Mouse (Mus musculus) MEL (cell line): ENCODE results near the gene Gfpt2. TPM values are rescaled to one million over a fixed set of nuclear protein-coding genes. Genes with fewer than 3 reads are reported as not detected.
A peak's percentile ranks its signal among the peaks of the same experiment; 100 is the strongest.

ENCODE experiments used
- DNase-seq: peaks from one replicate; pipeline ENCODE4 v3.0.0; 2011; ENCODE audit warnings: low read depth, low spot score
- H3K27ac ChIP-seq: 2 replicates; pipeline ENCODE4 v1.5.1; 2012; ENCODE audit warnings: low read depth, mild to moderate bottlenecking, control low read depth, low read length, moderate library complexity; ENCODE audit not compliant: control insufficient read depth
- H3K27me3 ChIP-seq, 2 experiments: fragments of 150-350 bp in 1 of 2; sonication (generic) in 1 of 2; 2 replicates each; pipeline ENCODE4 v1.6.1; 2012; ENCODE audit warnings: low read length in 2 of 2, mild to moderate bottlenecking in 2 of 2, improper control_type of control experiment in 1 of 2, moderate library complexity in 1 of 2; ENCODE audit not compliant: insufficient read depth in 2 of 2, control insufficient read depth in 1 of 2
- H3K36me3 ChIP-seq, 2 experiments: 2 replicates each; pipeline ENCODE4 v1.6.1; 2012 to 2014; ENCODE audit warnings: low read length in 2 of 2, improper control_type of control experiment in 1 of 2, inconsistent platforms in 1 of 2, mild to moderate bottlenecking in 1 of 2; ENCODE audit not compliant: insufficient read depth in 2 of 2, control insufficient read depth in 1 of 2
- H3K4me1 ChIP-seq, 2 experiments: fragments of 150-350 bp in 1 of 2; sonication (generic) in 1 of 2; 2 replicates each; pipeline ENCODE4 v1.6.1; 2012; ENCODE audit warnings: low read length in 2 of 2, improper control_type of control experiment in 1 of 2, mild to moderate bottlenecking in 1 of 2; ENCODE audit not compliant: insufficient read depth in 2 of 2, control insufficient read depth in 1 of 2
- H3K4me3 ChIP-seq, 2 experiments: fragments of 150-350 bp in 1 of 2; sonication (generic) in 1 of 2; 2 replicates each; pipeline ENCODE4 v1.5.1; 2012; ENCODE audit warnings: low read depth in 2 of 2, low read length in 2 of 2, mild to moderate bottlenecking in 2 of 2, moderate library complexity in 2 of 2, control low read depth in 1 of 2, improper control_type of control experiment in 1 of 2; ENCODE audit not compliant: control insufficient read depth in 1 of 2, insufficient read depth in 1 of 2
- H3K79me2 ChIP-seq: 2 replicates; pipeline ENCODE4 v1.6.1; 2012; ENCODE audit warnings: mild to moderate bottlenecking, low read length, moderate library complexity; ENCODE audit not compliant: control insufficient read depth, poor library complexity, insufficient read depth
- H3K9ac ChIP-seq: 2 replicates; pipeline ENCODE4 v1.6.1; 2012; ENCODE audit warnings: low read depth, mild to moderate bottlenecking, control low read depth, low read length, moderate library complexity; ENCODE audit not compliant: control insufficient read depth, poor library complexity, severe bottlenecking
- H3K9me3 ChIP-seq: fragments of 150-350 bp; sonication (generic); replicated peaks from 2 replicates; pipeline ENCODE4 v1.6.1; 2012; ENCODE audit warnings: mild to moderate bottlenecking, low read length, improper control_type of control experiment, moderate library complexity; ENCODE audit not compliant: insufficient read depth
- CHD1 ChIP-seq: IDR thresholded peaks from 2 replicates; pipeline ENCODE4 v1.6.1; 2012; ENCODE audit warnings: low read depth, mild to moderate bottlenecking, inconsistent platforms, low read length, improper control_type of control experiment
- CHD2 ChIP-seq: IDR thresholded peaks from 2 replicates; pipeline ENCODE4 v1.6.1; 2011; ENCODE audit warnings: low read length, improper control_type of control experiment
- CTCF ChIP-seq, 3 experiments: IDR thresholded peaks in 2 of 3; conservative IDR thresholded peaks in 1 of 3; 2 replicates each; pipeline ENCODE4 v1.5.1; 2011 to 2012; ENCODE audit warnings: low read length in 3 of 3, low read depth in 2 of 3, mild to moderate bottlenecking in 2 of 3, improper control_type of control experiment in 1 of 3, inconsistent platforms in 1 of 3, mixed read lengths in 1 of 3, moderate library complexity in 1 of 3; ENCODE audit not compliant: control insufficient read depth in 1 of 3, insufficient read depth in 1 of 3, poor library complexity in 1 of 3, severe bottlenecking in 1 of 3
- E2F4 ChIP-seq: IDR thresholded peaks from 2 replicates; pipeline ENCODE4 v1.6.1; 2011; ENCODE audit warnings: low read depth, low read length, improper control_type of control experiment, borderline replicate concordance
- ELF1 ChIP-seq: IDR thresholded peaks from 2 replicates; pipeline ENCODE4 v1.6.1; 2014; ENCODE audit warnings: low read depth, mild to moderate bottlenecking, inconsistent platforms, low read length, improper control_type of control experiment, moderate library complexity
- HCFC1 ChIP-seq: IDR thresholded peaks from 2 replicates; pipeline ENCODE4 v1.6.1; 2012; ENCODE audit warnings: low read depth, mild to moderate bottlenecking, inconsistent platforms, low read length, improper control_type of control experiment, moderate library complexity
- KAT2A ChIP-seq: conservative IDR thresholded peaks from 2 replicates; pipeline ENCODE4 v1.6.1; 2012; ENCODE audit warnings: low read depth, low read length, improper control_type of control experiment, inconsistent platforms
- MAFK ChIP-seq: IDR thresholded peaks from 2 replicates; pipeline ENCODE4 v1.6.1; 2011; ENCODE audit warnings: low read depth, mild to moderate bottlenecking, low read length, improper control_type of control experiment, borderline replicate concordance
- MAZ ChIP-seq: IDR thresholded peaks from 2 replicates; pipeline ENCODE4 v1.6.1; 2012; ENCODE audit warnings: low read depth, mild to moderate bottlenecking, inconsistent platforms, low read length, improper control_type of control experiment
- MEF2A ChIP-seq: IDR thresholded peaks from 2 replicates; pipeline ENCODE4 v1.6.1; 2014; ENCODE audit warnings: low read depth, mild to moderate bottlenecking, inconsistent platforms, low read length, improper control_type of control experiment; ENCODE audit not compliant: poor library complexity, insufficient replicate concordance, severe bottlenecking; ENCODE audit errors: extremely low read depth
- MYB ChIP-seq: IDR thresholded peaks from 2 replicates; pipeline ENCODE4 v1.6.1; 2011; ENCODE audit warnings: mild to moderate bottlenecking, low read depth, low read length, improper control_type of control experiment
- MYC ChIP-seq: IDR thresholded peaks from 2 replicates; pipeline ENCODE4 v1.6.1; 2011; ENCODE audit warnings: low read depth, mild to moderate bottlenecking, low read length, improper control_type of control experiment, moderate library complexity
- NELFE ChIP-seq: IDR thresholded peaks from 2 replicates; pipeline ENCODE4 v1.6.1; 2011; ENCODE audit warnings: low read depth, low read length, improper control_type of control experiment
- POLR2AphosphoS5 ChIP-seq: IDR thresholded peaks from 2 replicates; pipeline ENCODE4 v1.6.1; 2012; ENCODE audit warnings: low read depth, borderline replicate concordance, mild to moderate bottlenecking, inconsistent platforms, low read length, moderate library complexity, mixed read lengths
- RAD21 ChIP-seq: IDR thresholded peaks from 2 replicates; pipeline ENCODE4 v1.6.1; 2011; ENCODE audit warnings: mild to moderate bottlenecking, low read depth, low read length, improper control_type of control experiment
- SIN3A ChIP-seq: IDR thresholded peaks from 2 replicates; pipeline ENCODE4 v1.6.1; 2012; ENCODE audit warnings: low read length, improper control_type of control experiment, inconsistent platforms
- TBP ChIP-seq: IDR thresholded peaks from 2 replicates; pipeline ENCODE4 v1.8.0; 2011; ENCODE audit warnings: low read depth, low read length, improper control_type of control experiment
- TCF12 ChIP-seq: IDR thresholded peaks from 2 replicates; pipeline ENCODE4 v1.6.1; 2014; ENCODE audit warnings: low read depth, mild to moderate bottlenecking, inconsistent platforms, low read length, improper control_type of control experiment, moderate library complexity
- UBTF ChIP-seq: IDR thresholded peaks from 2 replicates; pipeline ENCODE4 v1.6.1; 2012; ENCODE audit warnings: low read depth, mild to moderate bottlenecking, inconsistent platforms, low read length, improper control_type of control experiment, moderate library complexity, borderline replicate concordance; ENCODE audit not compliant: insufficient read depth
- ZMIZ1 ChIP-seq: IDR thresholded peaks from 2 replicates; pipeline ENCODE4 v1.6.1; 2012; ENCODE audit warnings: low read depth, mild to moderate bottlenecking, inconsistent platforms, low read length, improper control_type of control experiment, moderate library complexity
- polyA plus RNA-seq, 2 experiments: library from polyadenylated mRNA; stranded (reverse) in 1 of 2; unstranded in 1 of 2; fragments of >175 nt in 1 of 2; fragments of >200 nt in 1 of 2; gene quantifications; 2 replicates each; pipeline versions ENCODE4 v1.2.1 to v1.2.4; 2012; ENCODE audit warnings: low replicate concordance in 2 of 2, low read depth in 1 of 2; ENCODE audit not compliant: insufficient read length in 2 of 2, insufficient read depth in 1 of 2, missing spikeins in 1 of 2
- total RNA-seq: library from RNA; depleted of rRNA; stranded (reverse); fragments of 300-350 nt; gene quantifications from 2 replicates; pipeline ENCODE4 v1.2.3, GENCODE M21; 2012

Gene Gfpt2
- total and polyA plus RNA-seq, 3 experiments = 4.0 to 8.0 TPM; not detected in 1

DNA sequence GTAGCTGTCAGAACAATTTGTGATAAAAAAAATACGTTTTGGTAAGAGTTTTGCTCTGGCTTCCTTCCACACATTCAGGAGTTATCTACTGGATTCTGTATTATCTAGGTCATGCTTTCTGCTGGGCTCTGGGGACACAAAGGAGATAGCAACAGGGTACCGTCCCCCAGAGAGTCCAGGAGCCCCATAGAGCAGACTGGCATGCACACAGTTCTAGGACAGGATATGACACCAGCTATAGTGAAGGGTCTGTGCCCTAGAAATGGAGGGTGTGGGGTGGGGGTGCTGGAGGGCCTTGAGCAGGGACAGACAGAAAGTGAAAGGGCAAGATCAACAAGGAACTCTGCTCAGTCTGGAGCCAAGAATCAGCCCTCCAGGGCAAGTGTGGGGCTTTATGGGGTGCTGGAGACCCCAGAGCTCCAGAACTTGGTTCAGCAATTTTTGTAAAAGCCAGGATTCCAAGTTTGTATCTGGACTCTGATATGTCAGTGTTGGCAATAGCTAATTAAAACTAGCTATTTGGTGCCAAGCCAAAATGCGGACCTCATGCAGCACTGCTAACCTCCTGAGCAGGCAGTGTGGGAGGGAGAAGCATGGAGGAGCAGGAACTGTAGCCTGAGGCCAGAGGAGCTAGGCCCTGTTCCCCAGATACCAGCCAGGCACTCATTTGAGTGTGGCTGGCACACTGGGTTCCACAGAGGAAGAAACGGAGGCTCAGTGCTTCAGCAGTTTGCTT, 54.3 kb downstream of the Gfpt2 start (continued):
- peak; percentile 97 for TF ChIP-seq SIN3A
- no peak for TF ChIP-seq MYC
- no peak for TF ChIP-seq CTCF (IDR thresholded peaks at IDR 0.05 in 2 of 3, conservative IDR thresholded peaks at IDR 0.05 in 1 of 3; ENCODE audit: control insufficient read depth in 1 of 3, insufficient read depth in 1 of 3, low read depth in 2 of 3, low read length in 3 of 3, poor library complexity in 1 of 3, severe bottlenecking in 1 of 3)
- peak; percentile 18; the same call in 1 of the 2 replicates for TF ChIP-seq NELFE

- H3K9me3 ChIP-seq = no peaks in the 10 kb centered on the region
- no peaks in the 10 kb centered on the region for H3K27me3 ChIP-seq
- TF ChIP-seq TCF12 (no peak), MYC (no peak), CHD2 (no peak), POLR2AphosphoS5 (no peak), KAT2A (no peak), TBP (no peak), UBTF (no peak), MYB (no peak)
- H3K79me2 ChIP-seq = peaks cover 30% of the 10 kb centered on the region
- no peak overlapping the region for H3K27ac ChIP-seq
- no peak overlapping the region for H3K4me3 ChIP-seq
- H3K4me1 ChIP-seq = peaks cover 7 to 14% of the 10 kb centered on the region in 2 experiments
- peaks cover 5 to 6% of the 10 kb centered on the region in 2 experiments for H3K36me3 ChIP-seq
- no peak for DNase-seq
- no peak overlapping the region for H3K9ac ChIP-seq
Measured at GRCm38 (mm10) chr11:49850331-49850730, 56.4 kb downstream of the Gfpt2 start.

DNA sequence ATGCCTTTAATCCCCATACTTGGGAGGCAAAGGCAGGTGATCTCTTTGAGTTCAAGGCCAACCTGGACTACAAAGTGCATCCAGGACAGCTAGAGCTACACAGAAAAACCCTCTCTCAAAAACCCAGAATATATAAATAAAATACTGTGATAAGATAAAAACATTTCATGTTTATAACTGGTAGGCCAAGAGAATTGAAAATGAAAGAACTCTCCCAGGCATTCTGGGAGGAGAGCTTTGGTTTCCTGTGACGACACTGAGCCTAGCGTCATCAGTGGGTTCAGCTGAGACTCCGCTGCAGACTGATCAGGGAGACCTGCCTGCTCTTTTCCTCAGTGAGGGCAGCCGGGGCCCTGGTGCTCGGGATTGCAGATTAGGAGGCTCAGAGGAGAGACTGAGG, 61.2 kb downstream of the Gfpt2 start:
- Histone ChIP-seq H3K9me3 (no peaks in the 10 kb centered on the region), H3K27ac (no peak overlapping the region), H3K36me3 (peaks cover 0 to 25% of the 10 kb centered on the region in 2 experiments; a peak in 2 of 4 replicates), H3K27me3 (no peaks in the 10 kb centered on the region), H3K4me1 (peaks cover 0 to 2% of the 10 kb centered on the region in 2 experiments; a peak in 1 of 4 replicates), H3K4me3 (no peak overlapping the region), H3K79me2 (peaks cover 11% of the 10 kb centered on the region), H3K9ac (no peak overlapping the region)
- DNase-seq = no peak
- TF ChIP-seq RAD21 = no peak
- TF ChIP-seq CHD1 = no peak
- TF ChIP-seq HCFC1 = no peak
- no peak for TF ChIP-seq CHD2
- no peak for TF ChIP-seq MAZ
- no peak for TF ChIP-seq E2F4
- no peak for TF ChIP-seq MEF2A
- no peak for TF ChIP-seq ZMIZ1
- no peak for TF ChIP-seq ELF1
- no peak for TF ChIP-seq MAFK
- no peak for TF ChIP-seq TBP
